ENCODE assay signal across 13 mouse cellular contexts in the genomic region with DNA sequence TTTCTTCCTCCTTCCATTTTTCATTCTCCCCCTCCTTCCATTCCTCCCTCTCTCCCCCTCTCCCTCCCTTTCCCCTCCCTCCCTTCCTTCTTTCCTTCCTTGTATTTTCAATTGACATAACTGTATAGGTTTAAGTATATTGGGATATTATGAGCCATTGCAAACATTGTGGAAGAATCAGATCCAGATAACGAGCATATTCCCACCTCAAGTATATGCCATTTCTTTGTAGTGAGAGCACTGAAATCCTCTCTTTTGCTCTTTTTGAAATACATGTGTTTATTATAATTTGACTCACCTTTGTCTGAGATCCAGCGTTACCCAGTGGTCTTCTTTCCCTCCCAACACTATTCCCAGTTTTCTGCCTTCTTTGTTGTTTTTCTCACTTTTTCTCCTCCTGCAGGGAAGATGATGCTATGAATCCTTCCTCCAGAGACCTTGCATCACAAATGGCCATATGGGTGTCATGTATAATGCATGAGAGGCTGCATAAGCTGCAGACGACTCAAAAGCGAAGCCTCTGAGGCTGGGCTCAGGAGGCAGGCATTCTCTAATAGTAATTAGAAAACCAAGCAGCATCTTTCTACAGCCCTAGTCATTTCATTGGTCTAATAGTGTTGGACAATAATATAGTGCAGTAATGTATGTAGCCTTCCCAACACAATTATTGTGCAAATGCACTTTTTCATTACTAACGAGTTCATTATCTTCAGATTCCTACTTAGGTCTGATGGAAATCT.
DNase-seq lines count a peak whose midpoint lies in the region; ATAC-seq and TF ChIP-seq lines count a peak whose summit lies in the region.
"Had no signal": no experiment of that assay in that cellular context is flagged by ENCODE, and none has a peak within 500 bp of the region (broad histone marks: within the 10 kb centered on the region; RNA-seq: fewer than 3 reads in every experiment).

No protein-coding gene starts in this region.

- no peaks in the 10 kb centered on the region for H3K27me3 ChIP-seq in embryonic facial prominence, embryonic 11.5 days (ENCODE audit: control insufficient read depth, insufficient read depth, low read length)
- H3K27me3 ChIP-seq in hindbrain, embryonic 13.5 days = no peaks in the 10 kb centered on the region
- H3K27me3 ChIP-seq in neural tube, embryonic 12.5 days (replicated peaks) = no peaks in the 10 kb centered on the region
- no peaks in the 10 kb centered on the region for H3K27me3 ChIP-seq in stomach, postnatal 0 days (ENCODE audit: control insufficient read depth, insufficient read depth, low read length)
- H3K27me3 ChIP-seq: heart, embryonic 15.5 days had no signal

- peak; percentile 89 for ATAC-seq in embryonic facial prominence, embryonic 11.5 days (replicated peaks; ENCODE audit: insufficient number of reproducible peaks, low FRiP score, low TSS enrichment, low read depth)
- ATAC-seq in hindbrain, embryonic 13.5 days (ENCODE audit: low FRiP score) = peak; percentile 97
- peak; percentile 96 for ATAC-seq in neural tube, embryonic 12.5 days (ENCODE audit: low FRiP score, low read depth)
- no peak for ATAC-seq in stomach, postnatal 0 days (ENCODE audit: low FRiP score, low TSS enrichment)
- ATAC-seq: CD4-positive, CD25-positive, alpha-beta regulatory T cell, adult 4 months had no signal

- 60% methylated on average over 5 of the region's 5 CpGs for WGBS in embryonic facial prominence, embryonic 11.5 days
- WGBS in hindbrain, embryonic 13.5 days = 23% methylated on average over 5 of the region's 5 CpGs
- 38% methylated on average over 5 of the region's 5 CpGs for WGBS in neural tube, embryonic 12.5 days
- 68% methylated on average over 5 of the region's 5 CpGs for WGBS in stomach, postnatal 0 days

- no peak overlapping the region for H3K27ac ChIP-seq in embryonic facial prominence, embryonic 11.5 days (replicated peaks; ENCODE audit: low read depth, low read length)
- peak overlapping the region; percentile 68 for H3K27ac ChIP-seq in hindbrain, embryonic 13.5 days
- H3K27ac ChIP-seq in neural tube, embryonic 12.5 days = peak overlapping the region; percentile 32; the same call in 1 of the 2 replicates
- no peak overlapping the region for H3K27ac ChIP-seq in stomach, postnatal 0 days (replicated peaks)
- H3K27ac ChIP-seq: heart, embryonic 15.5 days; left cerebral cortex, adult 2 months; liver, embryonic 14.5 days had no signal

- no peak for TF ChIP-seq EP300 in stomach, postnatal 0 days (optimal IDR thresholded peaks at IDR 0.05)

- peak; percentile 5 for DNase-seq in layer of hippocampus, adult 9-11 months
- DNase-seq in layer of hippocampus, postnatal 10 days (ENCODE audit: low spot score in 2 of 2) = no peak
- no peak for DNase-seq in embryonic facial prominence, embryonic 11.5 days (ENCODE audit: low spot score)
- no peak for DNase-seq in lung, postnatal 25 days (ENCODE audit: low spot score)
- no peak for DNase-seq in stomach, postnatal 0 days (ENCODE audit: low spot score)
- no peak for DNase-seq in ovary, adult 18-20 months (ENCODE audit: low spot score)
- DNase-seq: kidney, adult 18-20 months had no signal

- no peaks in the 10 kb centered on the region for H3K36me3 ChIP-seq in embryonic facial prominence, embryonic 11.5 days (replicated peaks; ENCODE audit: control insufficient read depth, insufficient read depth, low read depth, low read length)
- no peaks in the 10 kb centered on the region for H3K36me3 ChIP-seq in hindbrain, embryonic 13.5 days
- no peaks in the 10 kb centered on the region for H3K36me3 ChIP-seq in neural tube, embryonic 12.5 days
- no peaks in the 10 kb centered on the region for H3K36me3 ChIP-seq in stomach, postnatal 0 days (ENCODE audit: control insufficient read depth, insufficient read depth, low read length)
- H3K36me3 ChIP-seq: heart, embryonic 15.5 days had no signal

- H3K4me1 ChIP-seq in embryonic facial prominence, embryonic 11.5 days (ENCODE audit: control insufficient read depth, insufficient read depth, low read length) = no peaks in the 10 kb centered on the region
- H3K4me1 ChIP-seq in hindbrain, embryonic 13.5 days (replicated peaks) = no peaks in the 10 kb centered on the region; the same call in 1 of the 2 replicates
- H3K4me1 ChIP-seq in neural tube, embryonic 12.5 days = no peaks in the 10 kb centered on the region
- no peaks in the 10 kb centered on the region for H3K4me1 ChIP-seq in stomach, postnatal 0 days (replicated peaks; ENCODE audit: control insufficient read depth, insufficient read depth)
- H3K4me1 ChIP-seq: heart, embryonic 15.5 days had no signal

- H3K4me2 ChIP-seq in embryonic facial prominence, embryonic 11.5 days (ENCODE audit: low read depth, low read length) = no peak overlapping the region
- H3K4me2 ChIP-seq in hindbrain, embryonic 13.5 days = peak overlapping the region; percentile 18
- peak overlapping the region; percentile 33 for H3K4me2 ChIP-seq in neural tube, embryonic 12.5 days (replicated peaks)
- H3K4me2 ChIP-seq in stomach, postnatal 0 days (replicated peaks; ENCODE audit: low read depth) = no peak overlapping the region
- H3K4me2 ChIP-seq: heart, embryonic 15.5 days had no signal

- no peak for TF ChIP-seq CTCF in stomach, postnatal 0 days (IDR thresholded peaks at IDR 0.05; ENCODE audit: low read depth)

- H3K4me3 ChIP-seq in embryonic facial prominence, embryonic 11.5 days (ENCODE audit: low read depth, low read length) = no peak overlapping the region
- H3K4me3 ChIP-seq in hindbrain, embryonic 13.5 days = no peak overlapping the region
- H3K4me3 ChIP-seq in neural tube, embryonic 12.5 days = no peak overlapping the region
- no peak overlapping the region for H3K4me3 ChIP-seq in stomach, postnatal 0 days (ENCODE audit: low read depth, low read length)
- H3K4me3 ChIP-seq: heart, embryonic 15.5 days; left cerebral cortex, adult 2 months had no signal

- H3K9me3 ChIP-seq in embryonic facial prominence, embryonic 11.5 days (replicated peaks; ENCODE audit: control insufficient read depth, low read length) = no peaks in the 10 kb centered on the region
- no peaks in the 10 kb centered on the region for H3K9me3 ChIP-seq in hindbrain, embryonic 13.5 days
- H3K9me3 ChIP-seq in neural tube, embryonic 12.5 days = no peaks in the 10 kb centered on the region
- no peaks in the 10 kb centered on the region for H3K9me3 ChIP-seq in stomach, postnatal 0 days (ENCODE audit: control insufficient read depth, low read length)
- H3K9me3 ChIP-seq: heart, embryonic 15.5 days had no signal

- H3K9ac ChIP-seq in embryonic facial prominence, embryonic 11.5 days (replicated peaks; ENCODE audit: low read length) = no peak overlapping the region
- H3K9ac ChIP-seq in hindbrain, embryonic 13.5 days = no peak overlapping the region
- no peak overlapping the region for H3K9ac ChIP-seq in neural tube, embryonic 12.5 days
- H3K9ac ChIP-seq in stomach, postnatal 0 days (ENCODE audit: low read length) = no peak overlapping the region
- H3K9ac ChIP-seq: heart, embryonic 15.5 days; liver, embryonic 14.5 days had no signal

Comparison
In these comparisons a context has a peak if more than half of its experiments do, and no peak if none do; other contexts are left out.
1. H3K27ac ChIP-seq: peak in hindbrain, embryonic 13.5 days (single experiment) and neural tube, embryonic 12.5 days (single experiment); none in embryonic facial prominence, embryonic 11.5 days (single experiment) and stomach, postnatal 0 days (single experiment).
2. H3K4me2 ChIP-seq: peak in hindbrain, embryonic 13.5 days (single experiment) and neural tube, embryonic 12.5 days (single experiment); none in embryonic facial prominence, embryonic 11.5 days (single experiment) and stomach, postnatal 0 days (single experiment).